Mouse (Mus musculus) erythroblast, embryonic 14.5 days (primary cell): ENCODE data around the gene Trank1.

Experiments used
- GATA1 ChIP-seq: IDR thresholded peaks from 2 replicates; pipeline ENCODE4 v1.6.1; 2012; ENCODE audit warnings: low read length, inconsistent platforms, mixed read lengths
- TAL1 ChIP-seq: IDR thresholded peaks from 3 replicates; pipeline ENCODE4 v1.6.1; 2012; ENCODE audit warnings: low read length, inconsistent platforms, mixed read lengths

DNA sequence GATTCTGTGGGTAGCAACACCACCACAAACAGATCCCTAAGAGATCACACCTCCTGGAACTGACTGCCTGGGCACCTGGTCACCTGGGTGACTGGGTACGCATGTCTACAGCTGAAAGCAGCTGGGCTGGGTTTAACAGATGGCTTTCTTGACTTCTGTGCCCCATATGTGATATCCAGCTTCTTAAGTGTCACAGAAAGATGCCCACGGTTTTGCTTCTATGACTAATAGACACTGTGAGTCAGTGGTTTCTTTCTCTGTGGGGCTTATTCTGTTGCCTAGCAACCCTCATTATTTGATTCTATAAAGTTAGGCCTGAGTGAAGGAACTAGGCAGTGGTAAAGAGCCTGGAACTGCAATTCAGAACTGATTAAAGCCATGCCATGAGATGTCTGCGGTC is 72.2 kb downstream of the Trank1 start:
- TF ChIP-seq GATA1 (no peak), TAL1 (no peak)
